Mouse (Mus musculus): ENCODE measurements around the gene Extl1.

GRCm38 (mm10) chr4:134387268-134387667 is 3.6 kb upstream of the Extl1 start:
- TF ChIP-seq CTCF (IDR thresholded peaks at IDR 0.05; ENCODE audit: borderline replicate concordance, extremely low read depth, insufficient read depth, insufficient read length) = peak; percentile 22; the same call in 1 of the 2 replicates
- no peak for TF ChIP-seq POLR2A (IDR thresholded peaks at IDR 0.05; ENCODE audit: borderline replicate concordance, extremely low read depth, insufficient read depth, insufficient read length, poor library complexity, severe bottlenecking)
